Mouse (Mus musculus) G1E (cell line): Measurements from ENCODE around the gene Folr2.

Experiments
- CTCF ChIP-seq: IDR thresholded peaks from 2 replicates; pipeline ENCODE4 v1.5.1; 2012; ENCODE audit warnings: low read depth, low read length, inconsistent platforms, mixed read lengths
- GATA1 ChIP-seq: IDR thresholded peaks from 2 replicates; pipeline ENCODE4 v1.6.1; 2012; ENCODE audit warnings: borderline replicate concordance, low read length, inconsistent platforms, mixed read lengths

DNA sequence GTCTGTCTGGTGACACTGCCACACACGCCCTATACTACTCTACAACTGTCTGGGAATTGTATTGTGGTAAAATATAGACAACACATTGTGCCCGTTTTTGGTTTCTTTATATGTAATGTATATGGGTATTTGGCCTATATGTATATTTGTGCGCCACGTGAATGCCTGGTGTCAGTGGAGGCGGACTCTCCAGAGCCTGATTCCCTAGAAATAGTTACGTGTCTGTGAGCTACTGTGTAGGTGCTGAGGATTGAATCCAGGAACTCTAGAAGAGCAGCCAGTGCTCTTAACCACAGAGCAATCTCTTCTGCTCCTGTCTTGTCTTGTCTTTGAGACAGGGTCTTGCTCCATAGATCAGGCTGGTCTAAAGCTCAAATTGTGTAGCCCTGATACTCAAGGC is 29.3 kb upstream of the Folr2 start:
- TF ChIP-seq CTCF, result no peak
- no peak for TF ChIP-seq GATA1
